Mouse (Mus musculus) heart, adult 8-10 months (tissue): ENCODE measurements around the gene Gm11027. TPM values are rescaled to one million over a fixed set of nuclear protein-coding genes. Genes with fewer than 3 reads are reported as not detected.

ENCODE experiments used
- DNase-seq: peaks from one replicate; pipeline ENCODE4 v3.0.0; 2022; ENCODE audit warnings: low spot score
- microRNA-seq: library from miRNA; unstranded; fragments of <30 nt; microRNA quantifications from one replicate; pipeline ENCODE4 v1.2.0, GENCODE M21; 2022
- total RNA-seq, 4 experiments: library from RNA; stranded (reverse); gene quantifications; 2 replicates each; pipeline ENCODE4 v1.2.4; 2022

Gene Gm11027
- total RNA-seq, 4 experiments from 2014 or later = not detected

GRCm38 (mm10) chr12:116279181-116279580 is 4.0 kb downstream of the Gm11027 start:
- DNase-seq = no peak

- no peak for DNase-seq
Observed at GRCm38 (mm10) chr12:116280149-116280652, 5.0 kb downstream of the Gm11027 start.

GRCm38 (mm10) chr12:116280653-116281364 is 5.6 kb downstream of the Gm11027 start, which contains the start of gene Esyt2:
Esyt2 (plus strand) TSS chr12:116281196.
- peak; percentile 100 for DNase-seq

GRCm38 (mm10) chr12:116281427-116282281 is 6.5 kb downstream of the Gm11027 start:
- no peak for DNase-seq

GRCm38 (mm10) chr12:116282856-116283255 is 7.7 kb downstream of the Gm11027 start:
- no peak for DNase-seq

GRCm38 (mm10) chr12:116283511-116283910 is 8.3 kb downstream of the Gm11027 start:
- no peak for DNase-seq

- DNase-seq = no peak
Observed at GRCm38 (mm10) chr12:116293185-116293584, 18.0 kb downstream of the Gm11027 start.

GRCm38 (mm10) chr12:116293599-116294292 is 18.6 kb downstream of the Gm11027 start:
- peak; percentile 44 for DNase-seq

- no peak for DNase-seq
Observed at GRCm38 (mm10) chr12:116299906-116300305, 24.7 kb downstream of the Gm11027 start.

GRCm38 (mm10) chr12:116302181-116302580 is 27.0 kb downstream of the Gm11027 start:
- no peak for DNase-seq

- DNase-seq = no peak
Observed at GRCm38 (mm10) chr12:116306042-116306441, 30.9 kb downstream of the Gm11027 start.

- no peak for DNase-seq
Observed at GRCm38 (mm10) chr12:116307870-116308269, 32.7 kb downstream of the Gm11027 start.

- no peak for DNase-seq
Observed at GRCm38 (mm10) chr12:116308612-116309011, 33.4 kb downstream of the Gm11027 start.

- no peak for DNase-seq
Observed at GRCm38 (mm10) chr12:116313816-116314215, 38.6 kb downstream of the Gm11027 start.

GRCm38 (mm10) chr12:116315498-116315897 is 40.3 kb downstream of the Gm11027 start:
- no peak for DNase-seq

GRCm38 (mm10) chr12:116317818-116318217 is 42.6 kb downstream of the Gm11027 start:
- no peak for DNase-seq

Small RNA genes within 50 kb of the gene (microRNA-seq; reads per million reads assigned to microRNA genes)
- not detected for gene Gm23190

Other genes with a start within 250 kb of the Gm11027 start
- 10 to 100 TPM; 18.2 to 30.8 (median 24.7) TPM for gene Zfp386, start 227.7 kb upstream of the Gm11027 start, total RNA-seq
- gene Vipr2, start 197.7 kb upstream of the Gm11027 start, total RNA-seq = 1 to 10 TPM in 3 of 4 experiments, under 1 TPM in 1; 0.78 to 2.1 (median 1.1) TPM
- 1 to 10 TPM; 1.5 to 2.9 (median 2.3) TPM for gene Wdr60, start 12.4 kb upstream of the Gm11027 start, total RNA-seq
- 10 to 100 TPM; 23.3 to 27.6 (median 24.1) TPM for gene Esyt2, start 5.8 kb downstream of the Gm11027 start, total RNA-seq
- gene Ncapg2, start 130.0 kb downstream of the Gm11027 start, total RNA-seq = 1 to 10 TPM; 2.6 to 4.2 (median 2.7) TPM
- under 1 TPM in 3 of 4 experiments, not detected in 1; 0.06 to 0.17 (median 0.14) TPM for gene Ptprn2, start 210.3 kb downstream of the Gm11027 start, total RNA-seq